Mouse (Mus musculus) heart, adult 2 months (tissue): ENCODE data around the gene Crtc3.

Experiments
- CTCF ChIP-seq: fragments of 200-600 bp; IDR thresholded peaks from 2 replicates; pipeline ENCODE4 v1.8.1; 2022; ENCODE audit warnings: antibody characterized with exemption, mild to moderate bottlenecking, moderate library complexity
- POLR2A ChIP-seq: fragments of 200-500 bp; IDR thresholded peaks from 2 replicates; pipeline ENCODE4 v1.6.1; 2011; ENCODE audit warnings: mild to moderate bottlenecking, low read depth, low read length, control low read depth; ENCODE audit not compliant: insufficient read depth

- no peak for TF ChIP-seq POLR2A
- TF ChIP-seq CTCF: no peak
Measured at GRCm38 (mm10) chr7:80625841-80626240, 62.8 kb downstream of the Crtc3 start.
